Mouse (Mus musculus): ENCODE measurements around the gene Exoc6b. TPM values are rescaled to one million over a fixed set of nuclear protein-coding genes. Genes with fewer than 3 reads are reported as not detected.

Gene Exoc6b
- polyA plus RNA-seq, 1 experiment from 2014 or later = 15.2 TPM

DNA sequence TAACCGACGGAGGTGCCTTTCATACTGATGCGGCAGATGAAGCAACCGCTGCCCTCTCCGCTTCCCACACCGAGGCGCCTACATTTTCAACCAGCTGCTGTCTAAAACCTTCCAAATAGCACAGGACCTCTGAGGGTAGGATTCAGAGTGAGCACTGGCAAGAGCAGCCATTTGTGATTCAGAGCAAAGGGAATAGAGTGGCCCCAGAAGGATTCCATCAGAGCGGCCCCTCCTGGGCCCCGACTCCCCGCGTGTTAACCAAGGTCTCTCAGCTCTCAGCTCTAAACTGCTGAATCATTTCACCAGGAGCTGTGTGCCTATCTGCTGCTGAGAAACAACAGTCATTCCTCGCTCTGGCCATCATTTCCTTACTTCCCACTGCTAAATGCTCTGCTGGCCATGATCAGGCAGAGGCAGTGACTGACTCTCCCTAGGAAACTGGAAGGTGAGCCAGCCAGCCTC is 145.5 kb downstream of the Exoc6b start:
- peak overlapping the region; percentile 40; the same call in 1 of the 2 replicates for H3K4me2 ChIP-seq
- H3K9me3 ChIP-seq (replicated peaks) = no peaks in the 10 kb centered on the region
- no peak overlapping the region for H3K9ac ChIP-seq
- H3K27ac ChIP-seq = no peak overlapping the region
- ATAC-seq (replicated peaks; ENCODE audit: insufficient number of reproducible peaks, insufficient read depth, low FRiP score, low read depth) = no peak
- H3K27me3 ChIP-seq = no peaks in the 10 kb centered on the region
- H3K4me1 ChIP-seq (replicated peaks) = peaks cover 10% of the 10 kb centered on the region
- no peaks in the 10 kb centered on the region for H3K36me3 ChIP-seq
- H3K4me3 ChIP-seq = no peak overlapping the region
- 38% methylated on average over 12 of the region's 12 CpGs for WGBS

DNA sequence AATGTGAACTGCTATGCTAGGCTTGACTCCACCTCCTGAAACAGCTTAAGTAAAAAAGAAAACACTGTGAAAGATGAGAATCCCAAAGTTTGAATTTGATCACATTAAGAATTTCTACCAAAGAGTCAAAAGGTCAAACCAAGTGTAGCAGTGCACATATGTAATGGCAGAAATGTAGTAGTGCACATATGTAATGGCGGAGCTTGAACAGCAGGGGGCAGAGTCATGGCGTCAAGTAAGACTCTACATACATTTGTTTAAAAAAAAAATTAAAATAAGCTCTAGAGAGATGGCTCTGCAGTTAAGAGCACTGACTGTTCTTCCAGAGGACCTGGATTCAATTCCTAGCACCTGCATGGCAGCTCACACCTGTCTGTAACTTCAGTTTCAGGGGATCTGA is 153.0 kb downstream of the Exoc6b start:
- Histone ChIP-seq H3K36me3 (no peaks in the 10 kb centered on the region), H3K27ac (no peak overlapping the region), H3K9ac (no peak overlapping the region), H3K4me3 (no peak overlapping the region), H3K27me3 (no peaks in the 10 kb centered on the region), H3K4me1 (replicated peaks) (no peaks in the 10 kb centered on the region), H3K4me2 (no peak overlapping the region), H3K9me3 (replicated peaks) (no peaks in the 10 kb centered on the region)
- whole genome bisulfite sequencing = 20% methylated on average over 2 of the region's 2 CpGs
- no peak for ATAC-seq (replicated peaks; ENCODE audit: insufficient number of reproducible peaks, insufficient read depth, low FRiP score, low read depth)

GRCm38 (mm10) chr6:84912434-84912833 is 156.9 kb downstream of the Exoc6b start:
- Histone ChIP-seq H3K4me3 (no peak overlapping the region), H3K27ac (no peak overlapping the region), H3K9me3 (replicated peaks) (no peaks in the 10 kb centered on the region), H3K9ac (no peak overlapping the region), H3K36me3 (no peaks in the 10 kb centered on the region), H3K27me3 (no peaks in the 10 kb centered on the region), H3K4me1 (replicated peaks) (no peaks in the 10 kb centered on the region), H3K4me2 (no peak overlapping the region)
- WGBS = 7% methylated on average over 2 of the region's 2 CpGs
- ATAC-seq (replicated peaks; ENCODE audit: insufficient number of reproducible peaks, insufficient read depth, low FRiP score, low read depth) = no peak

DNA sequence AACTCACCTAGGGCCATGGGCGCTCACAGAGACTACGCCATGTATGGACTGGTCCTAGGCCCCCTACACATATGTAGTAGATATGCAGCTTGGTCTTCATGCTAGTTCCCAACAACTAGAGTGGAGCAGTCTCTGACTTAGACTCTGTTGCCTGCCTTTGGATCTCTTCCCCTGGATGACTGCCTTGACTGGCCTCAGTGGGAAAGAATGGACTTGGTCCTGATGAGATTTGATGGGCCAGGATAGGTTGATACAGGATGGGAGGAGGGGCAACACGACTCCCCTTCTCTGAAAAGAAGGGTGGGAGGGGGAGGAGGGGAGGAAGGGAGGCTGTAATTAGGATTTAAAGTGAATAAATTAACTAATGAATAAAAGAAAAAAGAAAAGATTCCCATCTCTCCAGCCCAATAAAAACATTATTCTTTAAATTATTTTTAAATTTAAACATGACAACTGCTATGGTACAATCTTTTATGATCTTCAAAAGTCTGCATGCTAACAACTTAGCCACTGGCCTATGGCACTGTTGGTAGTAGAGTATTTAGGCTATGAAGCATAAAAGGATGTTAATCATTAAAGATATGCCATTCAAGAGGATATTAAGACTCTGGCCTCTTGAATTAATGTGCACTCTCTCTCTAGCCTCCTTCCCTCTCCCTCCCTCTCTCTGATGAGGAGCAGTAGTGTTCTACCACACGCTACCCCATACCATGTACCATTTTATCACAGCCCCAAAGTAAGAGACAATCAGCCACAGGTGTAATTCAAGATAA is 170.1 kb downstream of the Exoc6b start:
- Histone ChIP-seq H3K4me3 (no peak overlapping the region), H3K4me1 (replicated peaks) (peaks cover 9% of the 10 kb centered on the region; the same call in 1 of the 2 replicates), H3K27ac (no peak overlapping the region), H3K36me3 (no peaks in the 10 kb centered on the region), H3K9ac (no peak overlapping the region), H3K27me3 (no peaks in the 10 kb centered on the region), H3K9me3 (replicated peaks) (no peaks in the 10 kb centered on the region), H3K4me2 (no peak overlapping the region)
- WGBS = 87% methylated on average over 4 of the region's 4 CpGs
- ATAC-seq (replicated peaks; ENCODE audit: insufficient number of reproducible peaks, insufficient read depth, low FRiP score, low read depth) = no peak

DNA sequence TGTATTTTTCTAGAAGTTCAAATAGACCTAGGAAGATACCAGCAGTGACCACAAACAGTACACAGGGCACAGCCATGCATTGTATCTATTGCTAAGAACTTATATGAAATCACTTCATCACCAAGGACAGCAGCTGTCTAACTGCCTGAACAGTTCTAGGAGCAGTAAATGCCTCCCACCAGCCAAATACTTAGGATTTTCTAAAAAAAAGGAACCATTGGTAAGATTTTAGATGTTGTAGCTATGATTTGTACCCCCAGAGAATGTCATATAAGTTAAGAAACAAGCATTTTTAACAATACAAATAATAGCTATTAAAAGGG is 175.6 kb downstream of the Exoc6b start:
- H3K9ac ChIP-seq = no peak overlapping the region
- H3K27ac ChIP-seq = no peak overlapping the region
- no peaks in the 10 kb centered on the region for H3K27me3 ChIP-seq
- no peak overlapping the region for H3K4me3 ChIP-seq
- no peak for ATAC-seq (replicated peaks; ENCODE audit: insufficient number of reproducible peaks, insufficient read depth, low FRiP score, low read depth)
- no peaks in the 10 kb centered on the region for H3K9me3 ChIP-seq (replicated peaks)
- no peak overlapping the region for H3K4me2 ChIP-seq
- no peaks in the 10 kb centered on the region for H3K36me3 ChIP-seq
- H3K4me1 ChIP-seq (replicated peaks) = peaks cover 9% of the 10 kb centered on the region

- ATAC-seq (replicated peaks; ENCODE audit: insufficient number of reproducible peaks, insufficient read depth, low FRiP score, low read depth) = no peak
- Histone ChIP-seq H3K4me2 (no peak overlapping the region), H3K9me3 (replicated peaks) (no peaks in the 10 kb centered on the region), H3K27me3 (no peaks in the 10 kb centered on the region), H3K27ac (0 out of 2 replicates have a peak overlapping the region, but pooled peaks have one; percentile 12), H3K9ac (no peak overlapping the region), H3K4me3 (no peak overlapping the region), H3K36me3 (no peaks in the 10 kb centered on the region), H3K4me1 (replicated peaks) (peaks cover 9% of the 10 kb centered on the region)
- 11% methylated on average over 5 of the region's 5 CpGs for WGBS
Observed at GRCm38 (mm10) chr6:84892926-84893772, 176.2 kb downstream of the Exoc6b start.

DNA sequence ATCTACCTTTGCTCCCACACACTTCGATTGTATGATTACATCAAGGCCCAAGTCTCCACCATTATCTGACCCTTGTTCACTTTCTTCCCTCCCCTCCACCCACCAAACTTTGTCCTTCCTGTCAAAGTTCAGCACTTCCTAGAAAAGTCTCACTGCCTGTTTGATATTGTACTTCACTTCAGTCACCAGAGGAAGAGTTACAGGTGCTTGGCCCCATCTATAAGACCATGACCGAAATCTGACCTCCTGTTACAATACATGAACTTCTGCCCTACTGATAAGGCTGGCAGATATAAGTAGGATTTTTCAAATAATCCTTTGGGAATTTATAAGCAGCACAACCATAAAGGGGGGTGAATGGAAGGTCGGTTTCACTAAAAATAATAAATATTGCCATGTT is 182.8 kb downstream of the Exoc6b start:
- Histone ChIP-seq H3K4me1 (replicated peaks) (peaks cover 8% of the 10 kb centered on the region), H3K9me3 (replicated peaks) (no peaks in the 10 kb centered on the region), H3K27me3 (no peaks in the 10 kb centered on the region), H3K36me3 (no peaks in the 10 kb centered on the region), H3K4me3 (no peak overlapping the region), H3K4me2 (no peak overlapping the region), H3K27ac (no peak overlapping the region), H3K9ac (no peak overlapping the region)
- no peak for ATAC-seq (replicated peaks; ENCODE audit: insufficient number of reproducible peaks, insufficient read depth, low FRiP score, low read depth)
- 52% methylated on average over 3 of the region's 3 CpGs for WGBS

- Histone ChIP-seq H3K27me3 (no peaks in the 10 kb centered on the region), H3K27ac (no peak overlapping the region), H3K4me3 (no peak overlapping the region), H3K4me1 (replicated peaks) (peaks cover 8% of the 10 kb centered on the region), H3K36me3 (no peaks in the 10 kb centered on the region), H3K4me2 (no peak overlapping the region), H3K9me3 (replicated peaks) (no peaks in the 10 kb centered on the region), H3K9ac (no peak overlapping the region)
- WGBS = 34% methylated on average over 1 of the region's 1 CpGs
- no peak for ATAC-seq (replicated peaks; ENCODE audit: insufficient number of reproducible peaks, insufficient read depth, low FRiP score, low read depth)
Observed at GRCm38 (mm10) chr6:84885080-84885479, 184.2 kb downstream of the Exoc6b start.

DNA sequence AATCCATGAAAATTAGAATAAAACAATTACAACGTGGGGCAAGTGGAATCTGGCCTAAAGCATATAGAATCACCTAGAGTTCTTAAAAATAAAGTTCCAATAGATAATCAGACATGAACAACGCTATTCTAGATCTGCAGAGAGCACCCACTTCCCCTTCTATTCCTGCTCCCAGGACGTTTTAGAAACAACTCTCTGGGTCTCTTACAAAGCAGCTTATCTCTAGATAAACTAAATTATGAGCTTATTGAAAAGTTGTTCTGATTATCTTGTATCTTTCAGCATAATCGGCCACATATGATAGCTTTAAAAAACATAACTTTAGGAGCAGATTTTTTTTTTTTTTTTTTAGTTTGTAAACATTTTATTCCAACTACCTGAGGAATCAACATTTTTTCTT is 185.6 kb downstream of the Exoc6b start:
- WGBS = 27% methylated on average over 4 of the region's 4 CpGs
- Histone ChIP-seq H3K4me2 (no peak overlapping the region), H3K4me3 (no peak overlapping the region), H3K9me3 (replicated peaks) (no peaks in the 10 kb centered on the region), H3K27me3 (no peaks in the 10 kb centered on the region), H3K27ac (no peak overlapping the region), H3K36me3 (no peaks in the 10 kb centered on the region), H3K4me1 (replicated peaks) (peaks cover 8% of the 10 kb centered on the region), H3K9ac (no peak overlapping the region)
- no peak for ATAC-seq (replicated peaks; ENCODE audit: insufficient number of reproducible peaks, insufficient read depth, low FRiP score, low read depth)

GRCm38 (mm10) chr6:84882663-84883517 is 186.4 kb downstream of the Exoc6b start:
- Histone ChIP-seq H3K9me3 (replicated peaks) (no peaks in the 10 kb centered on the region), H3K4me1 (replicated peaks) (peaks cover 8% of the 10 kb centered on the region), H3K4me3 (no peak overlapping the region), H3K27me3 (no peaks in the 10 kb centered on the region), H3K9ac (no peak overlapping the region), H3K27ac (no peak overlapping the region), H3K4me2 (no peak overlapping the region), H3K36me3 (no peaks in the 10 kb centered on the region)
- 39% methylated on average over 14 of the region's 14 CpGs for WGBS
- ATAC-seq (replicated peaks; ENCODE audit: insufficient number of reproducible peaks, insufficient read depth, low FRiP score, low read depth) = peak; percentile 58; the same call in 1 of the 2 replicates

DNA sequence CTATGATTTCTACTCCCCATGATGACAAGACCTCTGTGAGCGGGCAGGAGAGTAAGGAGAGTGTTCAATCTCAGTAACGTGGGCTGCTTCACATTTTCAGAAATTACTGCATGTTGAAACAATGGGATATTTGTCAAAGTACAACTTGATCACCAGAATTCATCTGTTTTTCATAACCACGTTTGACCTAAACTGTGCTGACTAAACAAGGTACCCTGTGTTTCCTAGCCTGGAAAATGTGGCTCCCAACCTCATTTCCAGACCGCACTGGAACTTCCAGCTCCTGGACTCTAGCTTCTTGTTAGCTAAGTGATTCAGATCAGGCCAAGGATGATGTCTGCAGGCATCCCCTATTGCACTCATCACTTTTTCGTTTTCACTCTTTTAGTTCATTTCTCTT is 193.4 kb downstream of the Exoc6b start:
- WGBS = 77% methylated on average over 5 of the region's 5 CpGs
- Histone ChIP-seq H3K4me1 (replicated peaks) (peaks cover 5% of the 10 kb centered on the region; the same call in 1 of the 2 replicates), H3K4me3 (no peak overlapping the region)

More for the DNA sequence above, 193.4 kb downstream of the Exoc6b start:
- H3K27ac ChIP-seq = no peak overlapping the region
- no peaks in the 10 kb centered on the region for H3K36me3 ChIP-seq
- no peak overlapping the region for H3K4me2 ChIP-seq
- no peaks in the 10 kb centered on the region for H3K9me3 ChIP-seq (replicated peaks)
- H3K27me3 ChIP-seq = no peaks in the 10 kb centered on the region
- no peak for ATAC-seq (replicated peaks; ENCODE audit: insufficient number of reproducible peaks, insufficient read depth, low FRiP score, low read depth)
- no peak overlapping the region for H3K9ac ChIP-seq
